Mouse (Mus musculus): ENCODE measurements around the gene Sec61a2.

DNA sequence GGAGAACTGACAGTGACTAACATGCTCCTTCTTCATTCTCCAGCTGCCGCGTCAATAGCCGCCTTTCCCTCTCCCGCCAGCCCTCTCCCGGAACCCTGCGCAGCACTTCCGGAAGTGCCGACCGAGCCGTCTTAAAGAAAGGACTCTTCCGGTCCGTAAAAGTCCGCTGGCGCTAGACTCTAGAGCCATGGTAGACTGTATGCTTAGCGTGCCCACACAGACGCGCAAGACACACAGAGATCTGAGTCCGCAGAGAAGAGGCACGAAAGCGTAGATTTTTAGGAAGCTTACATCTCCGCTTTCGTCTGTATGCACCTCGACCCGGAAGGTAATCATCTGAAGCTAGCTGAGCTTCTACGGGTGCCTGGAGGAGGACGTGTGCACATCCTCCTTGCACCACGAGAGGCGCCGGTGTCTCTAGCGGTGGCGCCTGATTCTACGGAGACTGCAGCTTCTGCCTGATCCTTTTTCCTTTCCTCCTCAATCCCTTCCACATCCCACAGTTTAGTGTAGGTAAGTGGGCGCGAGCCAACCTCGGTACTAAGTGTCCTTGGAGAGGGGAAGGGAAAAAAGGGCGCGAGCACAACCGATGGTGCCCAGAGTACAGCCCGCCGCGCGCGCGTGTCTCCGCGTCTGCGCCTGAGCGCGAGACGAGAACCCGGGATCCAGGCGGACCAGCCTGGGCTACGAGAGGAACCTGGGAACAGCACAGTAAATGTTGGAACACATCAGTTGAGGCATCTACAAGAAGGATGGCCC is 50.2 kb downstream of the Sec61a2 start, which contains the start of the genes Nudt5 and Cdc123:
- peak; percentile 71; the same call in 1 of the 2 replicates for TF ChIP-seq EP300 (IDR thresholded peaks at IDR 0.05; ENCODE audit: low read depth)
- peak; percentile 89 for TF ChIP-seq CTCF (IDR thresholded peaks at IDR 0.05; ENCODE audit: low read depth)
